ENCODE assay signal across 10 mouse cellular contexts in genomic region chr9:31972629-31972993, GRCm38 (mm10). TPM values are rescaled to one million over a fixed set of nuclear protein-coding genes. Genes with fewer than 3 reads are reported as not detected.
A peak's percentile ranks its signal among the peaks of the same experiment; 100 is the strongest.
DNase-seq lines count a peak whose midpoint lies in the region; ATAC-seq lines count a peak whose summit lies in the region.
"Had no signal": no experiment of that assay in that cellular context is flagged by ENCODE, and none has a peak within 500 bp of the region (broad histone marks: within the 10 kb centered on the region; RNA-seq: fewer than 3 reads in every experiment).

No protein-coding gene starts in this region.

- no peak overlapping the region for H3K9ac ChIP-seq in kidney, embryonic 15.5 days
- no peak overlapping the region for H3K9ac ChIP-seq in forebrain, embryonic 14.5 days (ENCODE audit: low read length)
- no peak overlapping the region for H3K9ac ChIP-seq in hindbrain, embryonic 15.5 days
- H3K9ac ChIP-seq in midbrain, embryonic 15.5 days: no peak overlapping the region

- H3K27me3 ChIP-seq in kidney, embryonic 15.5 days: no peaks in the 10 kb centered on the region
- no peaks in the 10 kb centered on the region for H3K27me3 ChIP-seq in forebrain, embryonic 14.5 days (replicated peaks; ENCODE audit: control insufficient read depth, insufficient read depth, low read length)
- no peaks in the 10 kb centered on the region for H3K27me3 ChIP-seq in hindbrain, embryonic 15.5 days
- no peaks in the 10 kb centered on the region for H3K27me3 ChIP-seq in midbrain, embryonic 15.5 days (replicated peaks)

- 57% methylated on average over 6 of the region's 6 CpGs for WGBS in kidney, embryonic 15.5 days
- WGBS in forebrain, embryonic 14.5 days: 54% methylated on average over 6 of the region's 6 CpGs
- 47% methylated on average over 6 of the region's 6 CpGs for WGBS in hindbrain, embryonic 15.5 days
- 30% methylated on average over 6 of the region's 6 CpGs for WGBS in midbrain, embryonic 15.5 days

- peaks cover 13% of the 10 kb centered on the region for H3K4me1 ChIP-seq in kidney, embryonic 15.5 days
- peaks cover 10% of the 10 kb centered on the region for H3K4me1 ChIP-seq in forebrain, embryonic 14.5 days (ENCODE audit: control insufficient read depth, insufficient read depth, low read length)
- peaks cover 12% of the 10 kb centered on the region for H3K4me1 ChIP-seq in hindbrain, embryonic 15.5 days (replicated peaks)
- peaks cover 12% of the 10 kb centered on the region for H3K4me1 ChIP-seq in midbrain, embryonic 15.5 days

- 0 out of 2 replicates have a peak, but pooled peaks cover 2% of the 10 kb centered on the region for H3K9me3 ChIP-seq in kidney, embryonic 15.5 days (replicated peaks)
- H3K9me3 ChIP-seq in forebrain, embryonic 14.5 days (replicated peaks; ENCODE audit: control insufficient read depth, low read length): no peaks in the 10 kb centered on the region
- no peaks in the 10 kb centered on the region for H3K9me3 ChIP-seq in hindbrain, embryonic 15.5 days
- H3K9me3 ChIP-seq in midbrain, embryonic 15.5 days: no peaks in the 10 kb centered on the region

- no peaks in the 10 kb centered on the region for H3K36me3 ChIP-seq in kidney, embryonic 15.5 days
- H3K36me3 ChIP-seq in forebrain, embryonic 14.5 days (ENCODE audit: control insufficient read depth, insufficient read depth, low read length): no peaks in the 10 kb centered on the region
- no peaks in the 10 kb centered on the region for H3K36me3 ChIP-seq in hindbrain, embryonic 15.5 days
- no peaks in the 10 kb centered on the region for H3K36me3 ChIP-seq in midbrain, embryonic 15.5 days (replicated peaks)

- DNase-seq in kidney, adult 9 months: no peak
- DNase-seq in forebrain, embryonic 14.5 days (ENCODE audit: low spot score): no peak
- no peak for DNase-seq in testis, postnatal 10 days (ENCODE audit: low spot score)
- DNase-seq in urinary bladder, postnatal 25 days (ENCODE audit: low spot score): no peak
- DNase-seq: thymus, postnatal 25 days had no signal

- no peak for ATAC-seq in kidney, embryonic 15.5 days (replicated peaks; ENCODE audit: low FRiP score)
- ATAC-seq in forebrain, embryonic 14.5 days: peak; percentile 31; the same call in 1 of the 2 replicates
- peak; percentile 44; the same call in 1 of the 2 replicates for ATAC-seq in hindbrain, embryonic 15.5 days (ENCODE audit: low FRiP score, low read depth)
- peak; percentile 28 for ATAC-seq in midbrain, embryonic 15.5 days (replicated peaks)
- ATAC-seq: activated CD4-positive, CD25-positive, alpha-beta regulatory T cell, adult 4 months had no signal

- no peak overlapping the region for H3K4me2 ChIP-seq in kidney, embryonic 15.5 days
- peak overlapping the region; percentile 18; the same call in 1 of the 2 replicates for H3K4me2 ChIP-seq in forebrain, embryonic 14.5 days (ENCODE audit: low read length)
- peak overlapping the region; percentile 27 for H3K4me2 ChIP-seq in hindbrain, embryonic 15.5 days
- peak overlapping the region; percentile 23; the same call in 1 of the 2 replicates for H3K4me2 ChIP-seq in midbrain, embryonic 15.5 days

- H3K27ac ChIP-seq in kidney, embryonic 15.5 days: peak overlapping the region; percentile 24
- 0 out of 2 replicates have a peak overlapping the region, but pooled peaks have one; percentile 6 for H3K27ac ChIP-seq in forebrain, embryonic 14.5 days (ENCODE audit: low read depth, low read length)
- H3K27ac ChIP-seq in hindbrain, embryonic 15.5 days (replicated peaks): peak overlapping the region; percentile 46; the same call in 1 of the 2 replicates
- peak overlapping the region; percentile 36 for H3K27ac ChIP-seq in midbrain, embryonic 15.5 days

- H3K4me3 ChIP-seq in kidney, embryonic 15.5 days (replicated peaks): no peak overlapping the region
- no peak overlapping the region for H3K4me3 ChIP-seq in forebrain, embryonic 14.5 days (ENCODE audit: low read depth, low read length)
- no peak overlapping the region for H3K4me3 ChIP-seq in hindbrain, embryonic 15.5 days
- H3K4me3 ChIP-seq in midbrain, embryonic 15.5 days: no peak overlapping the region

RNA-seq across cellular contexts. Expression of gene Barx2, which starts 59.3 kb away (rescaled TPM):
- polyA plus RNA-seq in kidney, embryonic 15.5 days (2015; fragmentation: Nextera tagmentation; extraction: Ambion mirVana): 0.16 TPM in 1 of 2 replicates, not detected in the other
- polyA plus RNA-seq in forebrain, embryonic 14.5 days (2014; fragmentation: Nextera tagmentation; extraction: Ambion mirVana): 0.17 and 0.30 TPM in 2 replicates
- polyA plus RNA-seq in hindbrain, embryonic 15.5 days (2015; fragmentation: Nextera tagmentation; extraction: Ambion mirVana): 0.18 and 0.41 TPM in 2 replicates
- 0.17 TPM in 1 of 2 replicates, not detected in the other for polyA plus RNA-seq in midbrain, embryonic 15.5 days (2015; fragmentation: Nextera tagmentation; extraction: Ambion mirVana)
- polyA plus RNA-seq: lung, embryonic 16.5 days had no signal
